Mouse (Mus musculus): ENCODE measurements around the gene H3f3b.
"Not testable (repeated sequence)": the region's sequence is repeated elsewhere in the genome, so short reads cannot be mapped to it uniquely, and the experiment has no call there.

The H3f3b gene

DNA sequence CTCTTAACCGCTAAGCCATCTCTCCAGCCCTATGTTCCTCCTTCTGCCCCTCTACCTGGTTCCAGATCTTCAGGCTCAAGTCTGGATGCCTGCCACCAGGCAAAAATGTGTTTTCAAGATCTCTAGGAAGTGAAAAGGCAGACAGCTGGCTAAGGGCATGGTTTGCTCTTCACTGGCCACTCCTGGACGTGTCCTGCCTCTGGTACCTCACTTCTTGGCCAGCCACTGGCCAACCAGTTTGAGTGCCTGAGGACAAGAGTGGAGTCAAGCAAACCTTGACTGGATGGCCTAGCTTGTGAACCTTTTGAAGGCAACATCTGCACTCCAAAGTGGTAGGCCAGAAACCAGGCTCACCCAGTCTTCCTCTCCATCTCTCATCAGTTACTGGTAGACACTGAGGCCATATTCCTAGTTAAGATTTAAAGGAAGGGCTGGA is 7.8 kb downstream of the H3f3b start:
- peak; percentile 60 for DNase-seq (ENCODE audit: low read depth, low spot score)
- Histone ChIP-seq H3K27me3 (ENCODE audit: control insufficient read depth, insufficient read depth, low read length, poor library complexity, severe bottlenecking) (no peaks in the 10 kb centered on the region), H3K36me3 (ENCODE audit: control insufficient read depth, insufficient read depth, low read length, poor library complexity, severe bottlenecking) (peaks cover 16% of the 10 kb centered on the region)

GRCm38 (mm10) chr11:116019360-116019791 is 8.4 kb downstream of the H3f3b start:
- DNase-seq (ENCODE audit: low read depth, low spot score) = peak; percentile 47
- no peaks in the 10 kb centered on the region for H3K27me3 ChIP-seq (ENCODE audit: control insufficient read depth, insufficient read depth, low read length, poor library complexity, severe bottlenecking)
- H3K36me3 ChIP-seq (ENCODE audit: control insufficient read depth, insufficient read depth, low read length, poor library complexity, severe bottlenecking) = peaks cover 16% of the 10 kb centered on the region

- DNase-seq (ENCODE audit: low read depth, low spot score); H3K27me3 ChIP-seq (ENCODE audit: control insufficient read depth, insufficient read depth, low read length, poor library complexity, severe bottlenecking): not testable (repeated sequence)
- peaks cover 15% of the 10 kb centered on the region for H3K36me3 ChIP-seq (ENCODE audit: control insufficient read depth, insufficient read depth, low read length, poor library complexity, severe bottlenecking)
Observed at GRCm38 (mm10) chr11:116018867-116019266, 8.9 kb downstream of the H3f3b start.

- peak; percentile 75 for DNase-seq (ENCODE audit: low read depth, low spot score)
- H3K27me3 ChIP-seq (ENCODE audit: control insufficient read depth, insufficient read depth, low read length, poor library complexity, severe bottlenecking) = no peaks in the 10 kb centered on the region
- peaks cover 8% of the 10 kb centered on the region; the same call in 1 of the 2 replicates for H3K36me3 ChIP-seq (ENCODE audit: control insufficient read depth, insufficient read depth, low read length, poor library complexity, severe bottlenecking)
Observed at GRCm38 (mm10) chr11:116018106-116018505, 9.7 kb downstream of the H3f3b start.

DNA sequence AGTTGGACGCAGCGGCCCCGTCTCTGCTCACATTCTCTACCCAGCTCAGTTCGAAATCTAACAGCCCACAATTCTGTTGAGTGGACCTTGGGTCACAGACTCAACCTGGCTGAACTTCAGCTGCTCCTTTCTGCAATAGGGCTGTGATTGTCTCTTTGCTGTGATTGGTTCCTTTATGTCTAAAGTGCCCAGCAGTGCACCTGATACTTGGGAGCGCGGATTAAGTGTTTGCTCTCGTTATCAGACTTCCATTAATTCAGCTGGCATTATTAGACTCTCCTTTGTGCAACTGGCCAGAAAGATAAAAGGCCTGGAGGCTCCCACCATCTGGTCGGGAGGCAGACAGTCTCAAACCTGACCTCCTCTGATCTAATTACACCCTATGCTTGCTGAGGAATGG is 12.9 kb downstream of the H3f3b start:
- DNase-seq (ENCODE audit: low read depth, low spot score) = peak; percentile 3
- no peaks in the 10 kb centered on the region for H3K27me3 ChIP-seq (ENCODE audit: control insufficient read depth, insufficient read depth, low read length, poor library complexity, severe bottlenecking)
- H3K36me3 ChIP-seq (ENCODE audit: control insufficient read depth, insufficient read depth, low read length, poor library complexity, severe bottlenecking) = no peaks in the 10 kb centered on the region

DNA sequence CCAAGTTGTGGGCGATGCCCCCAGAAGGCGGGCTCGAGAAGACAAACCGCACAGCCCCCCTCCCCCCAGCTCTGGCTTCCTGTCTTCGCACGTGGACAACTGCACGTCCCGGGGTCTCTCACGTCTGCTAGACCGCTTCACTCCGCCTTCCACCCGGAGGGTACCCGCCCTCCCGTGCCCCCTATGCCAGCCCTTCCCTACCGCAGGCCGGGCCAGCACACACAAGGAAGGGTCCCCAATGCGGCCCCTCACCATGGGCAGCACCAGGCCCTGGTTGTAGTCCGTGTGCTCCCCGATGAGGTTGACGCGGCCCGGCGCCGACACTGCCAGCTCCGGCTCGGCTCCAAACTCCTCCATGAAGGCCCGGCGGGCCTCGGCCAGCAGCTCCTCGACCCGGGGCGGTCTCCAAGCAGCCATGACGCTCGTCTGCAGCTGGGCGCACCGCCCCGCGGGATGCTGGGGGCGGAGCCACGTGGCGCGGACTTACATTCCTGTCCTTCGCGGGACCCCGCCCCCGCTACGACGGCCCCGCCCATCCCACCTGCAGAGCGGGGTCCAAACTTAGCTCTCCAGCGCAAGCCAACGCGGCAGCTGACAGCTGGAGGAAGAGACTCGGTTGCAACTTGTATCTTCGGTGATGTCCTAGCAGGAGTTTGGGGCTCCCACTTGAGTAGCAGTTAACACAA is 15.4 kb downstream of the H3f3b start, which contains the start of gene Galk1:
Gene Galk1 (minus strand): TSS at position 458 of the 686 bp plus-strand sequence.
- peak; percentile 93 for DNase-seq (ENCODE audit: low read depth, low spot score)
- Histone ChIP-seq H3K36me3 (ENCODE audit: control insufficient read depth, insufficient read depth, low read length, poor library complexity, severe bottlenecking) (peaks cover 2% of the 10 kb centered on the region; the same call in 1 of the 2 replicates), H3K27me3 (ENCODE audit: control insufficient read depth, insufficient read depth, low read length, poor library complexity, severe bottlenecking) (no peaks in the 10 kb centered on the region)

GRCm38 (mm10) chr11:116011529-116012261 is 16.1 kb downstream of the H3f3b start:
- Histone ChIP-seq H3K27me3 (ENCODE audit: control insufficient read depth, insufficient read depth, low read length, poor library complexity, severe bottlenecking) (no peaks in the 10 kb centered on the region), H3K36me3 (ENCODE audit: control insufficient read depth, insufficient read depth, low read length, poor library complexity, severe bottlenecking) (peaks cover 2% of the 10 kb centered on the region; the same call in 1 of the 2 replicates)
- DNase-seq (ENCODE audit: low read depth, low spot score) = peak; percentile 11

- DNase-seq (ENCODE audit: low read depth, low spot score) = no peak
- peaks cover 2% of the 10 kb centered on the region; the same call in 1 of the 2 replicates for H3K36me3 ChIP-seq (ENCODE audit: control insufficient read depth, insufficient read depth, low read length, poor library complexity, severe bottlenecking)
- H3K27me3 ChIP-seq (ENCODE audit: control insufficient read depth, insufficient read depth, low read length, poor library complexity, severe bottlenecking) = no peaks in the 10 kb centered on the region
Observed at GRCm38 (mm10) chr11:116010948-116011347, 16.8 kb downstream of the H3f3b start.

- DNase-seq (ENCODE audit: low read depth, low spot score) = no peak
- H3K27me3 ChIP-seq (ENCODE audit: control insufficient read depth, insufficient read depth, low read length, poor library complexity, severe bottlenecking) = no peaks in the 10 kb centered on the region
- peaks cover 2% of the 10 kb centered on the region; the same call in 1 of the 2 replicates for H3K36me3 ChIP-seq (ENCODE audit: control insufficient read depth, insufficient read depth, low read length, poor library complexity, severe bottlenecking)
Observed at GRCm38 (mm10) chr11:116010146-116010545, 17.6 kb downstream of the H3f3b start.

GRCm38 (mm10) chr11:116009661-116010060 is 18.1 kb downstream of the H3f3b start:
- no peak for DNase-seq (ENCODE audit: low read depth, low spot score)
- Histone ChIP-seq H3K36me3 (ENCODE audit: control insufficient read depth, insufficient read depth, low read length, poor library complexity, severe bottlenecking) (peaks cover 2% of the 10 kb centered on the region; the same call in 1 of the 2 replicates), H3K27me3 (ENCODE audit: control insufficient read depth, insufficient read depth, low read length, poor library complexity, severe bottlenecking) (no peaks in the 10 kb centered on the region)

GRCm38 (mm10) chr11:116008832-116009375 is 18.9 kb downstream of the H3f3b start:
- Histone ChIP-seq H3K36me3 (ENCODE audit: control insufficient read depth, insufficient read depth, low read length, poor library complexity, severe bottlenecking) (peaks cover 2% of the 10 kb centered on the region; the same call in 1 of the 2 replicates), H3K27me3 (ENCODE audit: control insufficient read depth, insufficient read depth, low read length, poor library complexity, severe bottlenecking) (no peaks in the 10 kb centered on the region)
- no peak for DNase-seq (ENCODE audit: low read depth, low spot score)

DNA sequence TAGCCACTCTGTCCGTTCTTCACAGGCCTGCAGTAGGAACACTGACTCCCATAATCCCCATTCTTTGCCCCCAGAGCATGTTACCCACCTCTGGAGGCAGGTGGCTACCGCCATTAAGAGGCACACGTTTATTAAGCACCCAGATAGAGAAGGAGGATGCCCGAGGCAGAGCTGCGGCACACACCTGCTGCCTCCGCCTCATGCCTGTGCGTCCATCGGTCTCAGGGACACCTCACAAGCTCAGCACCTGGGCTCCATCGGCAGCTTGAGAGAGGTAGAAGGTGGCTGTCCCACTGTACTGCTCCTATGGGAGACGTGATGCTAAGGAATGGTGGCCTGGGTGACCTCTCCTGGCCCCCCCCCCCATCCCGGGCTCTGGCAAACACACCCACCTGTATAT is 19.4 kb downstream of the H3f3b start:
- H3K27me3 ChIP-seq (ENCODE audit: control insufficient read depth, insufficient read depth, low read length, poor library complexity, severe bottlenecking) = no peaks in the 10 kb centered on the region
- no peak for DNase-seq (ENCODE audit: low read depth, low spot score)
- H3K36me3 ChIP-seq (ENCODE audit: control insufficient read depth, insufficient read depth, low read length, poor library complexity, severe bottlenecking) = peaks cover 2% of the 10 kb centered on the region; the same call in 1 of the 2 replicates

DNA sequence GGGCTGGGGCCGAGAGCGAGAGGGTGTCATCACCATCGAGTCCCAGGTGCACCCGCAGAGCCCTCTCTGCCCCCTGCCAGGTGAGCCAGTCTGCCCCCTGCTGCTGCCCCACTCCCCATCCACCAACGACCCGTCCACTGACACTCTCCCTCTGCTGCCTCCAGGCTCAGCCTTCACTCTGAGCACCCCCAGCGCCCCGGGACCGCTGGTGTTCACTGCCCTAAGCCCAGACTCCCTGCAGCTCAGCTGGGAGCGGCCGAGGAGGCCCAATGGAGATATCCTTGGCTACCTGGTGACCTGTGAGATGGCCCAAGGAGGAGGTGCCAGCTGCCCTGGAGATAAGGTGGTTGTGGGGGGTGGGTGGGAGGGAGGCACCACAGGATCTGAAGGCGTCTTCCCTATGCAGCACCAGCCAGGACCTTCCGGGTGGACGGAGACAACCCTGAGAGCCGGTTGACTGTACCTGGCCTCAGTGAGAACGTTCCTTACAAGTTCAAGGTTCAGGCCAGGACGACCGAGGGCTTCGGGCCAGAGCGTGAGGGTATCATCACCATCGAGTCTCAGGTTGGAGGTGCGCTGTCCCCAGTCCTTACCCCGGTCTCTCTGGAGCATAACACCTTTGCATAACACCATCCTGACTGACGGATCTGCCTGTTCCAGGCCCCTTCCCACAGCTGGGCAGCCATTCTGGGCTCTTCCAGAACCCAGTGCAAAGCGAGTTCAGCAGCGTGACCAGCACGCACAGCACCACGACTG is 20.5 kb downstream of the H3f3b start:
- H3K36me3 ChIP-seq (ENCODE audit: control insufficient read depth, insufficient read depth, low read length, poor library complexity, severe bottlenecking) = peaks cover 2% of the 10 kb centered on the region; the same call in 1 of the 2 replicates
- no peak for DNase-seq (ENCODE audit: low read depth, low spot score)
- H3K27me3 ChIP-seq (ENCODE audit: control insufficient read depth, insufficient read depth, low read length, poor library complexity, severe bottlenecking) = no peaks in the 10 kb centered on the region

GRCm38 (mm10) chr11:116005701-116006419 is 21.9 kb downstream of the H3f3b start:
- peak; percentile 15 for DNase-seq (ENCODE audit: low read depth, low spot score)
- Histone ChIP-seq H3K36me3 (ENCODE audit: control insufficient read depth, insufficient read depth, low read length, poor library complexity, severe bottlenecking) (peaks cover 2% of the 10 kb centered on the region; the same call in 1 of the 2 replicates), H3K27me3 (ENCODE audit: control insufficient read depth, insufficient read depth, low read length, poor library complexity, severe bottlenecking) (no peaks in the 10 kb centered on the region)

Data from splenic B cell, adult 2 months (primary cell).